Mouse (Mus musculus) kidney, postnatal 0 days (tissue): ENCODE measurements at regions not wholly inside any gene's neighbourhood (a gene's known extent, or its start where the extent isn't known, plus 50 kb on each side); places are given as distances from the start of the nearest gene placed in this dataset.

Experiments used
- ATAC-seq: fragments of 200-750 bp; cut with Nextera tagmentation; replicated peaks from 2 replicates; pipeline ENCODE4 v1.8.0; 2017; ENCODE audit warnings: low read depth, moderate number of reproducible peaks, moderate TSS enrichment, moderate library complexity; ENCODE audit not compliant: low FRiP score
- DNase-seq: peaks from one replicate; pipeline ENCODE4 v3.0.0-alpha.2; 2016; ENCODE audit warnings: low spot score
- H3K27ac ChIP-seq: fragments of 300-500 bp; sonication (generic); 2 replicates; pipeline ENCODE4 v1.5.1; 2014; ENCODE audit warnings: mild to moderate bottlenecking
- H3K27me3 ChIP-seq: fragments of 300-500 bp; sonication (generic); 2 replicates; pipeline ENCODE4 v1.6.1; 2014; ENCODE audit warnings: low read length, mixed read lengths; ENCODE audit not compliant: insufficient read depth
- H3K36me3 ChIP-seq: fragments of 300-500 bp; sonication (generic); 2 replicates; pipeline ENCODE4 v1.6.1; 2014; ENCODE audit warnings: low read length, mixed read lengths; ENCODE audit not compliant: insufficient read depth
- H3K4me1 ChIP-seq: fragments of 300-500 bp; sonication (generic); replicated peaks from 2 replicates; pipeline ENCODE4 v1.6.1; 2014; ENCODE audit warnings: antibody characterized with exemption, low read length, mixed read lengths; ENCODE audit not compliant: insufficient read depth
- H3K4me2 ChIP-seq: fragments of 300-500 bp; sonication (generic); 2 replicates; pipeline ENCODE4 v1.6.1; 2014; ENCODE audit warnings: mild to moderate bottlenecking, low read length, moderate library complexity, mixed read lengths
- H3K4me3 ChIP-seq: fragments of 300-500 bp; sonication (generic); replicated peaks from 2 replicates; pipeline ENCODE4 v1.5.1; 2014; ENCODE audit warnings: low read depth, low read length
- H3K9ac ChIP-seq: fragments of 300-500 bp; sonication (generic); 2 replicates; pipeline ENCODE4 v1.6.1; 2014; ENCODE audit warnings: low read depth, low read length
- H3K9me3 ChIP-seq: fragments of 300-500 bp; sonication (generic); replicated peaks from 2 replicates; pipeline ENCODE4 v1.6.1; 2016; ENCODE audit warnings: low read length, inconsistent platforms, mixed read lengths
- CTCF ChIP-seq: IDR thresholded peaks from 2 replicates; pipeline ENCODE4 v1.5.1; 2016; ENCODE audit warnings: antibody characterized with exemption, low read depth, mild to moderate bottlenecking, moderate library complexity
- WGBS: fragments of 180-500 bp; shearing (Covaris S2); extraction: QIAGEN DNeasy Blood & Tissue Kit; methylation state at CpG from one replicate; pipeline ENCODE4 v1.1.7; 2014; 5-methylcytosine and 5-hydroxymethylcytosine counted together

DNA sequence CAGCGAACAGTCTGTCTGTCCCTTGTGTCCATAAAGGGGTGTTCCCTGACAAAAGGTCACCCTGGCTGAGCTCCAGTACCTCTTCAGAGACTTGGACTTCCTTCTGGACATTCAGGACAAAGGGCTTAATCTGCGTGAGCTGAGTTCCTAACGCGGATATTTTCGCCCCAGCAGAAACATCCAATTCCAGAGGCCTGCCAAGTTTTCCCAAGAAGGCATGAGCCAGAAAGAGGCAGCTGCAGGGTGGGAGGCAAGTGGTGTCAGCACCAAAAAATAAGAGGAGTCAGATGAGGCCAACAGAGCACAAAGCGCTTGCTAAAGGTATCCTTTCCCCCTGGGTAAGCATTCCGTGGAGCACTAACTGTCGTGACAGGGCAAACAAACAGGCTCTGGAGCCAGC, 216.9 kb upstream of the Ccdc122 start:
- no peaks in the 10 kb centered on the region for H3K27me3 ChIP-seq
- H3K9me3 ChIP-seq, result no peaks in the 10 kb centered on the region
- ATAC-seq, result no peak
- peaks cover 27% of the 10 kb centered on the region for H3K4me1 ChIP-seq
- DNase-seq, result peak; percentile 69
- no peak overlapping the region for H3K4me2 ChIP-seq
- no peak overlapping the region for H3K9ac ChIP-seq
- TF ChIP-seq CTCF, result no peak
- no peak overlapping the region for H3K4me3 ChIP-seq
- H3K36me3 ChIP-seq, result no peaks in the 10 kb centered on the region
- WGBS, result 24% methylated on average over 8 of the region's 8 CpGs
- H3K27ac ChIP-seq, result peak overlapping the region; percentile 67

DNA sequence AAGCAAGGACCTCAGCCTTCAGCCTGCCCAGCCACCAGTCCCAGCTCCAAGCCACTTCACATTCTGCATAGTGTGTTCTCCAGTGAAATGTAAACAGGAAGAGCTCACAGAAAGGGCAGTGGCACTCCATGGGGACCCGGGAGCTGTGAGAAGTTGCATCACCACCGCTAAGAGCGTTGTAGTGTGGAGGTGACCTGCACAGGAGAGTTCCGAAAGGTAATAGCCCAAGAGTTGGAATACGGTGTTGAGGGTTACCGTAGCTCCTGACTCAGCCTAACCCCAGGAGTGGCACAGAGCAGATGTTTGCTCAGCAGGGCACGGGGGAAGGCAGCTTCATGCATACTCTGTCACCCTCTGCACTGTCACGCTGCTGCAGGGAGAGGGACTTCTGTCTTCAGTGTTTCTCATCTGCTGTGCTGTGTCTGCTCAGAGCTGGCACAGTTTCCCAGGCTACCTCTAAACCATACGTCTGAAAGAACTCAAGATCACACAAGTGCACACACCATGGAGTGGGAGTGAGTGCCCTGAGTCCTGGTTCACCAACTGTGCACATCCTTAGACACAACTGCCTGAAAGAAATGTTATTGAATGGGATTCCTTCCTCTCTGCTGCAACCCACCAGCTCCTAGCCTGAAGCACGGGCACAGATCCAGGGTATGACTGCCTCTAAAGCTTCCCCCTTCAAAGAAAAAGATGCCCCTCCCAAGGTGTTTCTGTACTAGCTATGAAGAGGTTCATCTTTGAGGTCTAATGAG, 218.1 kb upstream of the Ccdc122 start:
- ATAC-seq (0 out of 2 replicates have a peak, but pooled peaks have one; percentile 14), DNase-seq (no peak)
- Histone ChIP-seq H3K27ac (0 out of 2 replicates have a peak overlapping the region, but pooled peaks have one; percentile 36), H3K27me3 (no peaks in the 10 kb centered on the region), H3K4me2 (no peak overlapping the region), H3K4me1 (peaks cover 27% of the 10 kb centered on the region), H3K9me3 (no peaks in the 10 kb centered on the region), H3K4me3 (no peak overlapping the region), H3K9ac (no peak overlapping the region), H3K36me3 (no peaks in the 10 kb centered on the region)
- TF ChIP-seq CTCF, result no peak
- WGBS, result 40% methylated on average over 10 of the region's 10 CpGs

DNA sequence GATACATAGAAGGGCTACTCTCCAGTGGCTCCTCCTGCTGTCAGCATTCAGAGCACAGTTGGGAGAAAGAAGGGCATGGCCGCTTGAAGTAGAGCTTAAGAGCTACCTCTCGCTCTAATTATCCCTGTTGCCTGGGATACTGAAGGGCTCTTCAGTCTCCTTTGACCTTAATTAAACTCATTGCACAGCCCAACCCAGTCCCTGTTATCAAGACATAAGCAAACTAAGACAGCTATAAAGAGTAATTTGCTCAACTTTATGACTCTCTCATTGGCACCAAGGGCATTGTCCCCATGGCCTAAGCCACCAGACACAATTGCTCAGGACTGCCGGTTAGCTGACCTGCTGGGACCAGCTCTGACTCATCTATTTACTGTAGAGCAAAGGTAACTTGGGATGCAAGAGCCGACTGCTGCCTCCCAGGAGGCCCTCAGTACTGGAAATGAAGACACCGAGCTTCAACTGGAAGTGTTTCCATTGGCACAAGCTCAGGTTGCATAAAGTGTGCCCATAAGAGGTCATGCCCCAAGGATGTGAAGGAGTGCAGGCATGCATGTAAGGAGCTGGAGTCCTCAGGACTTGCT, 219.3 kb upstream of the Ccdc122 start:
- no peak for DNase-seq
- Histone ChIP-seq H3K27me3 (no peaks in the 10 kb centered on the region), H3K4me2 (no peak overlapping the region), H3K4me3 (no peak overlapping the region), H3K9me3 (no peaks in the 10 kb centered on the region), H3K27ac (no peak overlapping the region), H3K36me3 (no peaks in the 10 kb centered on the region), H3K4me1 (peaks cover 27% of the 10 kb centered on the region), H3K9ac (no peak overlapping the region)
- WGBS, result 53% methylated on average over 5 of the region's 5 CpGs
- TF ChIP-seq CTCF, result no peak
- peak; percentile 63 for ATAC-seq

DNA sequence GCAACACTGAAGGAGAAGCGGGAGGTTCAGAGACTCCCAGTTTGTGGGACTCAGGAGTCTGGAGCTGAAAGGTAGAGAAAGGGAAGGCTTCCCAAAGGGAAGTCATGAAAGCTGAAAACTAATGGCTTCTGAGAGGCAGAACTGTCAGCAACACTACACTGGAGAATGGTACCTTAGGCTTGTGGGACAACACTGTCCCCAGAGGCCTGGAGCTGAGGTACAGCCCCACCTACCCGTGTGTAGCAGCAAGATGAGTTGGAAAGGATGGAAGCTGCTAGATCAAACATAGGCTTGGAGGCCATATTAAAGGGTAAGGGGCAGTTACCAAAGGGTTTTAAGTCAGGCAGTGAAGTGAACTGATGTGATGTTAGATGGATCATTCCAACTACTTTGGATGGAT, 219.9 kb upstream of the Ccdc122 start:
- WGBS, result 94% methylated on average over 2 of the region's 2 CpGs

DNA sequence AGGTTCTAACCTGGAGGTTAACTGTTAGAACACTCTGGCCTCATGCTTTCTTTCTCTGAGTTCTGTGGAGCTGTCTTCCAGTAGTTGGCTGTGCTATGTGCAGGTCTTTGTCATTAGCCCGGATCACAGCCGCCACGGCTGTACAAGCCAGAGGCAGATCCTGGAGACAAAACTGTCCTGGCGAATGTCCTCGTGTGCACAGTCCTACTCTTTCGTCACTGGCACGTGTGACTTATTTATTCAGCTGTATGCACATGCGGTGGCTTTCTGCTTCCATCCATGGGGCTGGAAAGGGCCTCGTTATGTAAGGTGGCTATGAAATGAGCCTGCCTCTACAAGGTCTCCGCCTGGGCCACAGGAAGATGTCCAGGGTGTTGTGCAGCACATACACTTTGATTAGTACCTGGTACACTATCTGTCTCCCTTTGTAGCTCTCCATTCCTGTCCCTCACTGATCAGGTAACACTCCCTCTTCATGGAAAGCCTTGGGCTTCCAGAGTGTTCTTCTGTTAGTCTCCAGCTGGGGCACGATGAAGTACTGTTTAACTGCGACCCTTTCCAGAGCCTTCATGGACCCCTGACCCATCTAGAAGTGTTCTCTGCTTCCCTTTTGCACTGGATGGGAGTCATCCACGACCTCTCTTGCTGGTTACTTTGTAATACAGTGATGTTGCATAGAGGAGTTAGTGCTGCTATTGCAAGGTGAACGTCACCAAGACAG, 224.3 kb upstream of the Ccdc122 start:
- H3K4me2 ChIP-seq, result no peak overlapping the region
- H3K4me3 ChIP-seq, result no peak overlapping the region
- no peak for TF ChIP-seq CTCF
- peaks cover 4% of the 10 kb centered on the region; the same call in 1 of the 2 replicates for H3K4me1 ChIP-seq
- H3K9ac ChIP-seq, result no peak overlapping the region
- H3K9me3 ChIP-seq, result no peaks in the 10 kb centered on the region
- no peak for ATAC-seq
- no peaks in the 10 kb centered on the region for H3K36me3 ChIP-seq
- H3K27me3 ChIP-seq, result no peaks in the 10 kb centered on the region
- 59% methylated on average over 14 of the region's 14 CpGs for WGBS
- no peak for DNase-seq
- H3K27ac ChIP-seq, result no peak overlapping the region

More for the DNA sequence above, 219.9 kb upstream of the Ccdc122 start:
- no peaks in the 10 kb centered on the region for H3K36me3 ChIP-seq
- no peak overlapping the region for H3K4me3 ChIP-seq
- H3K9ac ChIP-seq, result no peak overlapping the region
- DNase-seq, result no peak
- no peaks in the 10 kb centered on the region for H3K9me3 ChIP-seq
- H3K4me1 ChIP-seq, result peaks cover 27% of the 10 kb centered on the region
- H3K27me3 ChIP-seq, result no peaks in the 10 kb centered on the region
- no peak for ATAC-seq
- H3K27ac ChIP-seq, result no peak overlapping the region
- peak; percentile 14; the same call in 1 of the 2 replicates for TF ChIP-seq CTCF
- no peak overlapping the region for H3K4me2 ChIP-seq
